Mouse (Mus musculus) E14TG2a.4 (cell line): ENCODE measurements around the gene Guca1b.
"Not testable (repeated sequence)": the region's sequence is repeated elsewhere in the genome, so short reads cannot be mapped to it uniquely, and the experiment has no call there.

Experiments used
- H3K27me3 ChIP-seq: 2 replicates; pipeline ENCODE4 v1.6.1; 2014; ENCODE audit warnings: low read length, control low read depth; ENCODE audit not compliant: insufficient read depth
- H3K36me3 ChIP-seq: 2 replicates; pipeline ENCODE4 v1.6.1; 2014; ENCODE audit warnings: low read length, control low read depth; ENCODE audit not compliant: insufficient read depth
- H3K4me1 ChIP-seq: replicated peaks from 2 replicates; pipeline ENCODE4 v1.6.1; 2014; ENCODE audit warnings: low read depth, low read length, control low read depth
- H3K4me3 ChIP-seq: replicated peaks from 2 replicates; pipeline ENCODE4 v1.5.1; 2014; ENCODE audit warnings: mild to moderate bottlenecking, low read length
- H3K9me3 ChIP-seq: 2 replicates; pipeline ENCODE4 v1.6.1; 2014; ENCODE audit warnings: low read length, control low read depth
- CTCF ChIP-seq: conservative IDR thresholded peaks from 2 replicates; pipeline ENCODE4 v1.5.1; 2014; ENCODE audit warnings: low read length
- NANOG ChIP-seq: IDR thresholded peaks from 2 replicates; pipeline ENCODE4 v1.6.1; 2014; ENCODE audit warnings: borderline replicate concordance, low read length, mixed read lengths
- POU5F1 ChIP-seq: IDR thresholded peaks from 2 replicates; pipeline ENCODE4 v1.6.1; 2014; ENCODE audit warnings: low read length, borderline replicate concordance

Gene Guca1b

GRCm38 (mm10) chr17:47400451-47400850 is 15.3 kb downstream of the Guca1b start, which contains the start of gene Guca1a:
TSS of gene Guca1a (minus strand) at chr17:47400584.
- Histone ChIP-seq H3K27me3 (peaks cover 40% of the 10 kb centered on the region), H3K9me3 (no peaks in the 10 kb centered on the region), H3K4me3 (no peak within 1 kb of the TSS), H3K4me1 (peaks cover 12% of the 10 kb centered on the region), H3K36me3 (no peaks in the 10 kb centered on the region)
- TF ChIP-seq NANOG (no peak), CTCF (no peak), POU5F1 (no peak)

GRCm38 (mm10) chr17:47407717-47408557 is 22.7 kb downstream of the Guca1b start:
- no peaks in the 10 kb centered on the region for H3K9me3 ChIP-seq
- no peak for TF ChIP-seq POU5F1
- no peak for TF ChIP-seq NANOG
- peak; percentile 37 for TF ChIP-seq CTCF
- no peaks in the 10 kb centered on the region for H3K36me3 ChIP-seq
- H3K4me1 ChIP-seq: peaks cover 7% of the 10 kb centered on the region; the same call in 1 of the 2 replicates
- peaks cover 48% of the 10 kb centered on the region for H3K27me3 ChIP-seq
- H3K4me3 ChIP-seq: no peak overlapping the region

GRCm38 (mm10) chr17:47408558-47408898 is 23.3 kb downstream of the Guca1b start:
- Histone ChIP-seq H3K36me3 (no peaks in the 10 kb centered on the region), H3K9me3 (no peaks in the 10 kb centered on the region), H3K4me1 (peaks cover 13% of the 10 kb centered on the region; the same call in 1 of the 2 replicates), H3K4me3 (no peak overlapping the region), H3K27me3 (peaks cover 52% of the 10 kb centered on the region)
- TF ChIP-seq NANOG (no peak), POU5F1 (no peak), CTCF (peak; percentile 93)

DNA sequence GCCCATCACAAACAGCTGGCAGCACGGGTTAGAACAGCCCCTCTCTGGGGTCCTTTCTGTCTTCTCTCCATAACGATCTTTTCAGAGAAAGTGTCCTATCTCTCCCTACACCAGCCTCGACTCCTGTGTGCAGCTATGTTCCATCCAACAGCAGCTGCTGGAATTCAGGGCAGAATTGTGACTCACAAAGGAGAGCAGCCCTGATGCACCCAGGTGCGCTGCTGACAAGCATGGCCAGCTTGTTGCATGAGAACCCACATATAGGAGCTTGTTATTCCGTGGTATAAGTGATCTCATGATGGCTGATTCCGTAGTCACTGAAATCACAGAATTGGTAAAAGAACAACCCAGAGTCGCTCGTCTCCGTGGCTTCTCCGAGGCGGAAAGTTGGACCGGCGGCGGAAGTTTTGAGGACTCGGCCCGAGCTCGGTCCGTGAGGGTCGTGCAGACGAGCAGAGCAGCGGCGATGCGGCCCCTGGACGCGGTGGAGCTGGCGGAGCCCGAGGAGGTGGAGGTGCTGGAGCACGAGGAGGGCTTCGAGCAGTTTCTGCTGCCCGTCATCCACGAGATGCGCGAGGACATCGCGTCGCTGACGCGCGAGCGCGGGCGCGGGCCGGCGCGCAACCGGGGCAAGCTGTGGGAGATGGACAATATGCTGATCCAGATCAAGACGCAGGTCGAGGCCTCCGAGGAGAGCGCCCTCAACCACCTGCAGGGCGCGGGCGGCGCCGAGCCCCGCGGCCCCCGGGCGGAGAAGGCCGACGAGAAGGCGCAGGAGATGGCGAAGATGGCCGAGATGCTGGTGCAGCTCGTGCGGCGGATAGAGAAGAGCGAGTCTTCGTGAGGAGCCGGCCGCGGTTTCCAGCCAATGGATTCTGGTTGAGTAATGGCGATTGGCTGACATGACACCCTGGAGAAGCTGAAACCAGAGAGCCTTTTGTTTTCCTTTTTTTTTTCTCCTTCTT is 25.0 kb downstream of the Guca1b start:
- H3K36me3 ChIP-seq, H3K9me3 ChIP-seq: not testable (repeated sequence)
- Histone ChIP-seq H3K27me3 (peaks cover 61% of the 10 kb centered on the region), H3K4me1 (peaks cover 16% of the 10 kb centered on the region; the same call in 1 of the 2 replicates), H3K4me3 (peak overlapping the region; percentile 45)

GRCm38 (mm10) chr17:47420195-47420594 is 35.0 kb downstream of the Guca1b start:
- no peaks in the 10 kb centered on the region for H3K9me3 ChIP-seq
- H3K27me3 ChIP-seq: peaks cover 7% of the 10 kb centered on the region
- TF ChIP-seq POU5F1: no peak
- no peak for TF ChIP-seq CTCF
- no peak for TF ChIP-seq NANOG
- H3K4me1 ChIP-seq: peaks cover 19% of the 10 kb centered on the region
- H3K36me3 ChIP-seq: no peaks in the 10 kb centered on the region
- H3K4me3 ChIP-seq: no peak overlapping the region

DNA sequence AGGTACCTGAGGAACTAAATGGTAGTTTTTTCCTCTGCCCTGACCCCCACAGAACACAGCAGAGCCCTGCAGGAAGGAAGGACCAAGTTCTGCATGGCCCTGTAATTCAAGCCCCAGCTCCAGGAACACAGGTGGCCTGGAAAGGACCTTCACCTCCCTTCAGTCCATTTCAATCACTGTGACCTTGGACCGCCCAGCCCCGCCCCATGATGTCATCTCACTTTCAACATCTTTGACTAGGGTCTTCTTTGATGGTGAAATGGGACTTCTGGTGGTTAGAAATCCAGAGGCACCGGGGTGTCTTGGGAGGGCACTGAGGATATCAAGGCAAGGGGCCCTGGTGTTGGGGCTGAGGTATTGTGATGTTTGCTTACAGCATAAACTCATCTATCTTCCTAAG is 36.4 kb downstream of the Guca1b start:
- Histone ChIP-seq H3K4me1 (peaks cover 28% of the 10 kb centered on the region), H3K27me3 (no peaks in the 10 kb centered on the region), H3K36me3 (no peaks in the 10 kb centered on the region), H3K4me3 (no peak overlapping the region), H3K9me3 (no peaks in the 10 kb centered on the region)
- no peak for TF ChIP-seq NANOG
- TF ChIP-seq POU5F1: no peak
- TF ChIP-seq CTCF: no peak

- H3K27me3 ChIP-seq: not testable (repeated sequence)
- peaks cover 28% of the 10 kb centered on the region for H3K4me1 ChIP-seq
Observed at GRCm38 (mm10) chr17:47422616-47423015, 37.4 kb downstream of the Guca1b start.

GRCm38 (mm10) chr17:47424186-47424585 is 39.0 kb downstream of the Guca1b start:
- Histone ChIP-seq H3K9me3 (no peaks in the 10 kb centered on the region), H3K36me3 (no peaks in the 10 kb centered on the region), H3K27me3 (no peaks in the 10 kb centered on the region), H3K4me1 (peaks cover 43% of the 10 kb centered on the region), H3K4me3 (no peak overlapping the region)
- TF ChIP-seq CTCF: no peak
- TF ChIP-seq POU5F1: no peak
- TF ChIP-seq NANOG: no peak

More at GRCm38 (mm10) chr17:47422616-47423015, 37.4 kb downstream of the Guca1b start:
- H3K4me3 ChIP-seq, H3K36me3 ChIP-seq, H3K9me3 ChIP-seq: not testable (repeated sequence)
